Mouse (Mus musculus) forebrain, embryonic 12.5 days (tissue): ENCODE measurements at regions not wholly inside any gene's neighbourhood (a gene's known extent, or its start where the extent isn't known, plus 50 kb on each side); places are given as distances from the start of the nearest gene placed in this dataset.

Experiments used
- ATAC-seq: fragments of 200-750 bp; cut with Nextera tagmentation; 2 replicates; pipeline ENCODE4 v1.8.0; 2017; ENCODE audit warnings: moderate TSS enrichment; ENCODE audit not compliant: low FRiP score
- H3K27ac ChIP-seq: fragments of 300-500 bp; sonication (generic); 2 replicates; pipeline ENCODE4 v1.5.1; 2016; ENCODE audit warnings: mild to moderate bottlenecking
- H3K27me3 ChIP-seq: fragments of 300-500 bp; sonication (generic); 2 replicates; pipeline ENCODE4 v1.6.1; 2016; ENCODE audit warnings: mild to moderate bottlenecking
- H3K36me3 ChIP-seq: fragments of 300-500 bp; sonication (generic); replicated peaks from 2 replicates; pipeline ENCODE4 v1.6.1; 2016; ENCODE audit warnings: mild to moderate bottlenecking
- H3K4me1 ChIP-seq: fragments of 300-500 bp; sonication (generic); 2 replicates; pipeline ENCODE4 v1.6.1; 2016
- H3K4me2 ChIP-seq: fragments of 300-500 bp; sonication (generic); 2 replicates; pipeline ENCODE4 v1.6.1; 2016; ENCODE audit warnings: mild to moderate bottlenecking, moderate library complexity
- H3K4me3 ChIP-seq: fragments of 300-500 bp; sonication (generic); replicated peaks from 2 replicates; pipeline ENCODE4 v1.5.1; 2016; ENCODE audit warnings: mild to moderate bottlenecking
- H3K9ac ChIP-seq: fragments of 300-500 bp; sonication (generic); 2 replicates; pipeline ENCODE4 v1.6.1; 2016; ENCODE audit warnings: mild to moderate bottlenecking
- H3K9me3 ChIP-seq: fragments of 300-500 bp; sonication (generic); 2 replicates; pipeline ENCODE4 v1.6.1; 2016
- WGBS: fragments of 180-500 bp; shearing (Covaris S2); methylation state at CpG from one replicate; pipeline ENCODE4 v1.1.7; 2016; 5-methylcytosine and 5-hydroxymethylcytosine counted together

- Histone ChIP-seq H3K4me3 (no peak overlapping the region), H3K4me2 (no peak overlapping the region), H3K36me3 (no peaks in the 10 kb centered on the region), H3K9me3 (no peaks in the 10 kb centered on the region), H3K4me1 (no peaks in the 10 kb centered on the region), H3K9ac (no peak overlapping the region), H3K27me3 (no peaks in the 10 kb centered on the region), H3K27ac (no peak overlapping the region)
- ATAC-seq = no peak
- 87% methylated on average over 3 of the region's 3 CpGs for WGBS
Observed at GRCm38 (mm10) chr1:124790130-124790529, 645.4 kb downstream of the Actr3 start.

DNA sequence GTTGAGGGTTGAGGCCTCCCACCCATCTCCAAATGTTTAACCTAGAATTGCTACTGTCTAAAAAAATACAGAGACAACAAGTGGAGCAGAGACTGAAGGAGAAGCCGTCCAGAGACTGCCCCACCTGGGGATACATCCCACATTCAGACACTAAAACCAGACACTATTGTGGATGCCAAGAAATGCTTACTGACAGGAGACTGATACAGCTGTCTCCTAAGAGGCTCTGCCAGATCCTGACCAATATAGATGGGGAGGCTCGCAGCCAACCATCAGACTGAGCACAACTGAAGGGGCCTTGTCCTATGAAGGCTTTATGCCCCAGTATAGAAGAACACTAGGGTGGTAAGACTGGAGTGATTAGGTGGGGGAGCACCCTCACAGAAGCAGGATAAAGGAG lies 652.5 kb downstream of the Actr3 start:
- Histone ChIP-seq H3K27ac (no peak overlapping the region), H3K9me3 (no peaks in the 10 kb centered on the region), H3K27me3 (no peaks in the 10 kb centered on the region), H3K4me3 (no peak overlapping the region), H3K4me1 (no peaks in the 10 kb centered on the region), H3K4me2 (no peak overlapping the region), H3K9ac (no peak overlapping the region), H3K36me3 (no peaks in the 10 kb centered on the region)
- 88% methylated on average over 2 of the region's 2 CpGs for WGBS
- ATAC-seq = no peak

- WGBS = 94% methylated on average over 2 of the region's 2 CpGs
- Histone ChIP-seq H3K4me1 (no peaks in the 10 kb centered on the region), H3K27ac (no peak overlapping the region), H3K27me3 (no peaks in the 10 kb centered on the region), H3K4me3 (no peak overlapping the region), H3K9ac (no peak overlapping the region), H3K4me2 (no peak overlapping the region), H3K36me3 (no peaks in the 10 kb centered on the region), H3K9me3 (no peaks in the 10 kb centered on the region)
- ATAC-seq = no peak
Observed at GRCm38 (mm10) chr1:124777685-124778084, 657.8 kb downstream of the Actr3 start.

GRCm38 (mm10) chr1:124756721-124757120 lies 678.8 kb downstream of the Actr3 start:
- Histone ChIP-seq H3K36me3 (no peaks in the 10 kb centered on the region), H3K4me3 (no peak overlapping the region), H3K27ac (no peak overlapping the region), H3K4me1 (no peaks in the 10 kb centered on the region), H3K9ac (no peak overlapping the region), H3K27me3 (no peaks in the 10 kb centered on the region), H3K4me2 (no peak overlapping the region), H3K9me3 (no peaks in the 10 kb centered on the region)
- no peak for ATAC-seq

DNA sequence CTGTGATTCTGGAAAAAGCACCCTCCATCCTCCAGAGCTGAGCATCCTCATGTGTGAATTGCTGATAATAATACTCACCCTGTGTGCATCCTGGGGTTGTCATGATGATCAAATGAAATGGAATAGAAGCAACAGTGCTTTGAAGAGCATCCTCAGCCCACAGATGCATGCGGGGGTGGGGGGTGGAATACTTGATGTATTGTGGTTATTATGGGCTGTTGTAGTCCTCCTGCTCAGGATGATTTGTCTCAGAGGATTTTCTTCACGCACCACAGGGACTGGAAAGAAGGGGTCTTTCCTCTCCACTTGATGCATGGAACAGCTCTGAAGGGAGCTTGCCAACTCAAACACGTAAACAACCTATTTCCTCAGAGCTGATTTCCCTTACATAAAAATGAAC lies 694.4 kb upstream of the Dpp10 start:
- Histone ChIP-seq H3K27ac (no peak overlapping the region), H3K9ac (no peak overlapping the region), H3K36me3 (no peaks in the 10 kb centered on the region), H3K4me2 (no peak overlapping the region), H3K4me3 (no peak overlapping the region), H3K9me3 (no peaks in the 10 kb centered on the region), H3K27me3 (no peaks in the 10 kb centered on the region), H3K4me1 (no peaks in the 10 kb centered on the region)
- ATAC-seq = no peak
- WGBS = 75% methylated on average over 3 of the region's 3 CpGs

- H3K9me3 ChIP-seq = no peaks in the 10 kb centered on the region
- no peak overlapping the region for H3K4me2 ChIP-seq
- H3K27ac ChIP-seq = no peak overlapping the region
- no peak overlapping the region for H3K9ac ChIP-seq
- H3K27me3 ChIP-seq = no peaks in the 10 kb centered on the region
- no peaks in the 10 kb centered on the region for H3K36me3 ChIP-seq
- H3K4me1 ChIP-seq = no peaks in the 10 kb centered on the region
- H3K4me3 ChIP-seq = no peak overlapping the region
- ATAC-seq = no peak
Observed at GRCm38 (mm10) chr1:124730364-124730763, 685.0 kb upstream of the Dpp10 start.

DNA sequence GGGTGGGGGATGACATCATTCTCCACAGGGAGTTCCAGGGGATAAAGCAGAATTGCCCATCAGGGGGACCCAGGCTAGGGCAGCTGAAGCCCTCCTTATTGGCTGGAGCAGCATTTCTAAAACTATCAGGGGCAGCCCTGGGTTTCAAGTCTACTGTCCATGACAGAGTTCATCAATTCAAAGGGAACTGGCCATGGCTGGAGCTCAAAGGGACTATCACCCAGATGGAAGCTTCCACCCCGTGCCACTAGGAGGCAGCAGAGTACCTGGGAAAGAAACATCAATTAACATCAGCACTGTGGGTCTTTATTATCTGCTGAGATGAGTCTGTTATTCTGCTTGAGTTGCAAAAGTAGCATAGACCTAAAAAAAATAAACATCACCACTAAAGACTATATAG lies 672.7 kb upstream of the Dpp10 start:
- Histone ChIP-seq H3K9me3 (no peaks in the 10 kb centered on the region), H3K9ac (no peak overlapping the region), H3K27ac (no peak overlapping the region), H3K4me1 (no peaks in the 10 kb centered on the region), H3K4me2 (no peak overlapping the region), H3K4me3 (no peak overlapping the region), H3K27me3 (no peaks in the 10 kb centered on the region), H3K36me3 (no peaks in the 10 kb centered on the region)
- WGBS = 4% methylated on average over 1 of the region's 1 CpGs
- peak; percentile 36; the same call in 1 of the 2 replicates for ATAC-seq

DNA sequence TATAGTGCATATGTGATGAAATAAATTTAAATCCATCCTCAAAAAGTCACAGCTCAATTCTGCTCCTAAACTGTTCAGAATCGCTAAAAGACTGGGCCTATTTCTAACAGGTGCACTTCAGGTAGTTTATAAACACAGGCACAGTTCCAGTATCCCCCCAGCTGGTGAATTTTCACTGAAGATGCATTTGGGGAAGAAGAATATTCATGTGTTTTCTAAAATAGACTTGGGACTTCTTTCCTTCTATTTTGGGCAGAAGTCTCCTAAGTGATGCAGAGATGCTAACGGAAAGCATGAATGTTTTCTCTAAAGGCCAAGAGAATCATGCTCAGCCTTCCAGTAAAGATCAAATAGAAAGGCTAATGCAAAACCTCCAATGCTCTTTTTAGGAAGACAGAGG lies 660.9 kb upstream of the Dpp10 start:
- no peak for ATAC-seq
- H3K4me2 ChIP-seq = no peak overlapping the region
- H3K4me3 ChIP-seq = no peak overlapping the region
- H3K9me3 ChIP-seq = no peaks in the 10 kb centered on the region
- no peaks in the 10 kb centered on the region for H3K36me3 ChIP-seq
- H3K27me3 ChIP-seq = no peaks in the 10 kb centered on the region
- WGBS = 90% methylated on average over 2 of the region's 2 CpGs
- no peak overlapping the region for H3K9ac ChIP-seq
- H3K27ac ChIP-seq = no peak overlapping the region
- no peaks in the 10 kb centered on the region for H3K4me1 ChIP-seq

DNA sequence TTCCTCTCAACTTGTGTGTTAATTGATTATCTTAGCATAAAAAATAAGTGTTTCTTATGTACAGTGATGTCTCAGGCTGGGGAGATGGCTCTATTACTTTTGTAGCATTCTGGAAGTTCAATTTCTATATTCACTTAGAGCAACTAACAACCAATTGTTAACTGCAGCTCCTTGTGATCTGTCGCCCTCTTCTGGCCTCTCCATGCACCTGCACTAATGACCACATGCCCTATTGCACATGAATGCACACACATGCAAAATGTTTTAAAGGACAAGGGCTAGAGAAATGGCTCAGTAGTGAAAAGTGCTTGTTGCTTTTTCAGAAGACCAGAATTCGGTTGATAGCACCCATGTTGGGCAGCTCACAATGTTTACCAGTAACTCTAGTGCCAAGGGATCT lies 629.1 kb upstream of the Dpp10 start:
- Histone ChIP-seq H3K27me3 (no peaks in the 10 kb centered on the region), H3K36me3 (no peaks in the 10 kb centered on the region), H3K4me2 (no peak overlapping the region), H3K9ac (no peak overlapping the region), H3K4me1 (no peaks in the 10 kb centered on the region), H3K9me3 (no peaks in the 10 kb centered on the region), H3K4me3 (no peak overlapping the region), H3K27ac (no peak overlapping the region)
- ATAC-seq = no peak
- 26% methylated on average over 2 of the region's 2 CpGs for WGBS

- no peaks in the 10 kb centered on the region for H3K36me3 ChIP-seq
Observed at GRCm38 (mm10) chr1:124652872-124653271, 607.5 kb upstream of the Dpp10 start.

GRCm38 (mm10) chr1:124652251-124652861 lies 607.0 kb upstream of the Dpp10 start:
- no peak overlapping the region for H3K4me3 ChIP-seq
- no peaks in the 10 kb centered on the region for H3K4me1 ChIP-seq
- H3K4me2 ChIP-seq = no peak overlapping the region
- no peak overlapping the region for H3K27ac ChIP-seq
- H3K9ac ChIP-seq = no peak overlapping the region
- no peaks in the 10 kb centered on the region for H3K36me3 ChIP-seq
- 65% methylated on average over 3 of the region's 3 CpGs for WGBS
- H3K27me3 ChIP-seq = no peaks in the 10 kb centered on the region
- H3K9me3 ChIP-seq = no peaks in the 10 kb centered on the region
- peak; percentile 76 for ATAC-seq

More at GRCm38 (mm10) chr1:124652872-124653271, 607.5 kb upstream of the Dpp10 start:
- Histone ChIP-seq H3K4me1 (no peaks in the 10 kb centered on the region), H3K9me3 (no peaks in the 10 kb centered on the region), H3K9ac (no peak overlapping the region), H3K4me2 (no peak overlapping the region), H3K27me3 (no peaks in the 10 kb centered on the region), H3K4me3 (no peak overlapping the region), H3K27ac (no peak overlapping the region)
- no peak for ATAC-seq

DNA sequence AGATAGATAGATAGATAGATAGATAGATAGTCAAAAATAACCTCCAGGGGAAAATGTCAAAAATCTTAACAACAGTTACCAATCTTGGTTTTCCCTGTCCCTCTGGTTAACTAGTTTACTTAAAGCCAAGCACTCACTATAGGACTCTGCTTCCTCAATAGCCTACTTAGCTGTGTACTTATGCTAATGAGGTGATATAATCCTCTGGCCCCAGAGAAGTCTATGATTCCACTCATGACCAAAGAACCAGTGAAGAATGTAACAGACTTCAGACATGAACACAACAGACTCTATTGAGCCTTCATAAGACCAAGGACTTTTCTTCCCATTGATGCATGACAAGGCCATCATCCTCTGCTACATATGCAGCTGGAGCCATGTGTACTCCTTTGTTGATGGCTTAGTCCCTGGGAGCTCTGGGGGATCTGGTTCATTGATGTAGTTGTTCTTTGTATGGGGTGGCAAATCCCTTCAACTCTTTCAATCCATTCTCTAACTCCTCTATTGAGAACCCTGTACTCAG lies 589.9 kb upstream of the Dpp10 start:
- Histone ChIP-seq H3K9ac (no peak overlapping the region), H3K27me3 (no peaks in the 10 kb centered on the region), H3K4me1 (no peaks in the 10 kb centered on the region), H3K9me3 (no peaks in the 10 kb centered on the region), H3K4me3 (no peak overlapping the region), H3K36me3 (no peaks in the 10 kb centered on the region), H3K4me2 (no peak overlapping the region), H3K27ac (no peak overlapping the region)
- ATAC-seq = no peak

DNA sequence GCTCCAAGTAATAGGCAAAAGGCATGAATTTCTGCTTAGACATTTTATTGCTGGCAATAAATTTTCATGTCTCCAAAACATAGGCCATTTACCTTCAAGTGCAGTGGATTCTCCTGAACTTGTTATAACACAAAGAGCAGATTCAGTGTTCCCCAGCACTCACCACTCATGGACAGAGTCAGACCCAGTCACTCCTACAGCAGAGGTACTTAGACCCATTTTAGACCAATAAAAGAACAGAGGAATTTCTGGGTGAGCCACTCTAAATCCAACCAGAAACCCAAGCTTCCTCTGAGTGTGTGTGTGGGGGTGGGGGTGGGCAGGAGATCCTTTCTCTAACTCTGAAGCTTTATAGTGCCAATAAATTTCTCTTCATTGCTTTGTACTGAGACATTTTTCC lies 584.7 kb upstream of the Dpp10 start:
- ATAC-seq = no peak
- no peaks in the 10 kb centered on the region for H3K9me3 ChIP-seq
- H3K4me2 ChIP-seq = no peak overlapping the region

More for the DNA sequence above, 584.7 kb upstream of the Dpp10 start:
- no peaks in the 10 kb centered on the region for H3K4me1 ChIP-seq
- H3K27me3 ChIP-seq = no peaks in the 10 kb centered on the region
- H3K36me3 ChIP-seq = no peaks in the 10 kb centered on the region
- H3K9ac ChIP-seq = no peak overlapping the region
- H3K4me3 ChIP-seq = no peak overlapping the region
- H3K27ac ChIP-seq = no peak overlapping the region
